Mouse (Mus musculus): Measurements from ENCODE around the gene Lpcat2. TPM values are rescaled to one million over a fixed set of nuclear protein-coding genes. Genes with fewer than 3 reads are reported as not detected.

Lpcat2 gene
- polyA plus RNA-seq, 1 experiment from 2014 or later: 7.3 TPM

Small RNA genes lying within 50 kb of the gene (microRNA-seq; reads per million reads assigned to microRNA genes)
- not detected for gene Gm22151

Other genes with a start within 250 kb of the Lpcat2 start
- gene Irx6, start 181.1 kb upstream of the Lpcat2 start, polyA plus RNA-seq (2015; fragmentation: Nextera tagmentation; extraction: Ambion mirVana): 0.14 and 0.16 TPM in 2 replicates
- gene Mmp2, start 28.0 kb upstream of the Lpcat2 start, polyA plus RNA-seq (2015; fragmentation: Nextera tagmentation; extraction: Ambion mirVana): 10.3 and 16.8 TPM in 2 replicates
- 0.25 TPM in 1 of 2 replicates, not detected in the other for gene Capns2, start 46.1 kb downstream of the Lpcat2 start, polyA plus RNA-seq (2015; fragmentation: Nextera tagmentation; extraction: Ambion mirVana)
- not detected in 2 replicates for gene Slc6a2, start 104.7 kb downstream of the Lpcat2 start, polyA plus RNA-seq (2015; fragmentation: Nextera tagmentation; extraction: Ambion mirVana)
- not detected in 2 replicates for gene Ces1a, start 192.9 kb downstream of the Lpcat2 start, polyA plus RNA-seq (2015; fragmentation: Nextera tagmentation; extraction: Ambion mirVana)
- not detected in 2 replicates for gene Ces1b, start 224.7 kb downstream of the Lpcat2 start, polyA plus RNA-seq (2015; fragmentation: Nextera tagmentation; extraction: Ambion mirVana)

Measured in forebrain, embryonic 16.5 days (tissue).